Mouse (Mus musculus): ENCODE results near the gene Fam208a. TPM values are rescaled to one million over a fixed set of nuclear protein-coding genes. Genes with fewer than 3 reads are reported as not detected.

The Fam208a gene
- total and polyA plus RNA-seq, 3 experiments, result 4.4 to 11.4 (median 8.2) TPM

DNA sequence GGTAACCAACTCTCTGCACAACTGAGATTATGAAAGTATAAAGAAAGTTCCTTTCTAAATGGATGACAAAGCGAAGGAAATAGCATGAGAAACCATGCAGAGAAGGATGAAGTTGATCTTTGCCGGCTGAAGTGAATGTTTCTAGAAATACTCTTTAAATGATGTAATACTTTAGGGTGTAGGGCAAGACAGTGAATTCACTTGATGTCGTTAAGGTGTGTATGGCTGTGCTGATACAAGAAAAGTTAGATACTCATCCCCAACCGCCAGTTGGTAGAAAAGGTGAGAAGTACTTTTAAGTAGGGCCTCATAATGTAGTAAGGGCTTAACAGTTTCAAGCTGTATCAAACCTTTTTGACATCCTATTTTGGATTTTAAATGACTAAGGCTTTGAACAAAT lies 1.6 kb downstream of the Fam208a start:
- peaks cover 16% of the 10 kb centered on the region for H3K9me3 ChIP-seq (replicated peaks; ENCODE audit: low read length)
- H3K79me2 ChIP-seq (replicated peaks; ENCODE audit: control insufficient read depth, extremely low read depth, insufficient read depth, poor library complexity, severe bottlenecking), result peaks cover 6% of the 10 kb centered on the region
- peaks cover 0 to 9% of the 10 kb centered on the region in 2 experiments; a peak in 2 of 4 replicates for H3K4me1 ChIP-seq (ENCODE audit: control insufficient read depth in 1 of 2, insufficient read depth in 2 of 2)
- TF ChIP-seq ZMIZ1 (IDR thresholded peaks at IDR 0.05; ENCODE audit: low read depth, low read length) (no peak), CHD1 (IDR thresholded peaks at IDR 0.05; ENCODE audit: low read depth, low read length) (peak; percentile 87; the same call in 1 of the 2 replicates)
- peak overlapping the region; percentile 71; the same call in 1 of the 2 replicates for H3K4me2 ChIP-seq (ENCODE audit: insufficient read depth, low read depth, poor library complexity, severe bottlenecking)
- in situ Hi-C loops (cut with MboI; ENCODE audit: low pct_ligation_motif_present, low pct_unique_long_range_greater_than_20kb, low sequenced_read_pairs) (no loop called here), dilution Hi-C loops (cut with MboI; ENCODE audit: extremely low pct_ligation_motif_present, extremely low pct_unique_long_range_greater_than_20kb, low sequenced_read_pairs) (no loop called here)
- H3K27ac ChIP-seq (ENCODE audit: insufficient read depth, low read depth), result no peak overlapping the region
- peaks cover 4 to 28% of the 10 kb centered on the region in 2 experiments for H3K36me3 ChIP-seq (replicated peaks in 1 of 2; ENCODE audit: control insufficient read depth in 1 of 2, insufficient read depth in 1 of 2, low read length in 1 of 2)
- peak overlapping the region; percentile 74; the same call in 1 of the 2 replicates for H3K9ac ChIP-seq (ENCODE audit: insufficient read depth, low read depth)
- DNase-seq (ENCODE audit: extremely low read depth), result no peak
- H3K4me3 ChIP-seq (replicated peaks in 1 of 3; ENCODE audit: low read depth in 2 of 3, low read length in 2 of 3, poor library complexity in 1 of 3), result peak overlapping the region; percentile 36 to 70 (median 47)
- no peaks in the 10 kb centered on the region for H3K27me3 ChIP-seq (replicated peaks)

- H3K79me2 ChIP-seq (replicated peaks; ENCODE audit: control insufficient read depth, extremely low read depth, insufficient read depth, poor library complexity, severe bottlenecking), result peaks cover 6% of the 10 kb centered on the region
- in situ Hi-C loops (cut with MboI; ENCODE audit: low pct_ligation_motif_present, low pct_unique_long_range_greater_than_20kb, low sequenced_read_pairs) (no loop called here), dilution Hi-C loops (cut with MboI; ENCODE audit: extremely low pct_ligation_motif_present, extremely low pct_unique_long_range_greater_than_20kb, low sequenced_read_pairs) (no loop called here)
- DNase-seq (ENCODE audit: extremely low read depth), result no peak
- H3K27ac ChIP-seq (ENCODE audit: insufficient read depth, low read depth), result no peak overlapping the region
- H3K9me3 ChIP-seq (replicated peaks; ENCODE audit: low read length), result peaks cover 15% of the 10 kb centered on the region
- peaks cover 4 to 39% of the 10 kb centered on the region in 2 experiments for H3K36me3 ChIP-seq (replicated peaks in 1 of 2; ENCODE audit: control insufficient read depth in 1 of 2, insufficient read depth in 1 of 2, low read length in 1 of 2)
- TF ChIP-seq ZNF384 (IDR thresholded peaks at IDR 0.05; ENCODE audit: low read depth, low read length) (no peak), ZMIZ1 (IDR thresholded peaks at IDR 0.05; ENCODE audit: low read depth, low read length) (no peak), SIN3A (IDR thresholded peaks at IDR 0.05; ENCODE audit: low read length) (no peak), USF2 (conservative IDR thresholded peaks at IDR 0.05; ENCODE audit: low read depth, low read length) (no peak), POLR2A (IDR thresholded peaks at IDR 0.05; ENCODE audit: low read depth, low read length) (no peak), RCOR1 (conservative IDR thresholded peaks at IDR 0.05; ENCODE audit: low read depth, low read length) (no peak), JUND (conservative IDR thresholded peaks at IDR 0.05; ENCODE audit: low read depth, low read length) (no peak), TBP (conservative IDR thresholded peaks at IDR 0.05; ENCODE audit: low read depth, low read length) (no peak)
- no peaks in the 10 kb centered on the region for H3K27me3 ChIP-seq (replicated peaks)
- no peak overlapping the region for H3K4me3 ChIP-seq (replicated peaks in 1 of 3; ENCODE audit: low read depth in 2 of 3, low read length in 2 of 3, poor library complexity in 1 of 3)
- peaks cover 0 to 18% of the 10 kb centered on the region in 2 experiments; a peak in 2 of 4 replicates for H3K4me1 ChIP-seq (ENCODE audit: control insufficient read depth in 1 of 2, insufficient read depth in 2 of 2)
- no peak overlapping the region for H3K9ac ChIP-seq (ENCODE audit: insufficient read depth, low read depth)
- H3K4me2 ChIP-seq (ENCODE audit: insufficient read depth, low read depth, poor library complexity, severe bottlenecking), result no peak overlapping the region
Observed at GRCm38 (mm10) chr14:27432064-27432463, 3.4 kb downstream of the Fam208a start.

DNA sequence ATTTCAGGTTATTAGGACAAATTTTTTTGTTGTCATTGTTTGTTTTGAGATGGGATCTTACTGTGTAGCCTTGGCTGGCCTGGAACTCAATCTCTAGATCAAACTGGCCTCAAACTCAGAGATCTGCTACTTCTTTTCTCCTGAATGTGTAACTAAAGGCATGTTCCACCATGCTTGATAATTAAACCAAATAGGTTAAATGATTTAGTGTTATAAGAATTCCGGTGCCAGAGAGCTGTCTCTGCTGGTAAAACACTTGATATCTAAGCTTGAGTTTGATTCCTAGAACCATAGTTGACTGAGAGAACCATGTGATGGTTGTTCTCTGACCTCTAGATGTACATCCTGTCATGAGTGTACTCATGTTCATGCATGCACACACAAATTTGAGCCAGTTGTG lies 7.5 kb downstream of the Fam208a start:
- H3K4me2 ChIP-seq (ENCODE audit: insufficient read depth, low read depth, poor library complexity, severe bottlenecking), result no peak overlapping the region
- dilution Hi-C loops (cut with MboI; ENCODE audit: extremely low pct_ligation_motif_present, extremely low pct_unique_long_range_greater_than_20kb, low sequenced_read_pairs), result no loop called here
- H3K4me3 ChIP-seq (replicated peaks in 1 of 3; ENCODE audit: low read depth in 2 of 3, low read length in 2 of 3, poor library complexity in 1 of 3), result no peak overlapping the region
- in situ Hi-C loops (cut with MboI; ENCODE audit: low pct_ligation_motif_present, low pct_unique_long_range_greater_than_20kb, low sequenced_read_pairs), result no loop called here
- H3K27ac ChIP-seq (ENCODE audit: insufficient read depth, low read depth), result no peak overlapping the region
- H3K4me1 ChIP-seq (ENCODE audit: control insufficient read depth in 1 of 2, insufficient read depth in 2 of 2), result peaks cover 0 to 9% of the 10 kb centered on the region in 2 experiments; a peak in 1 of 4 replicates
- DNase-seq (ENCODE audit: extremely low read depth), result no peak
- no peak overlapping the region for H3K9ac ChIP-seq (ENCODE audit: insufficient read depth, low read depth)
- H3K36me3 ChIP-seq (replicated peaks in 1 of 2; ENCODE audit: control insufficient read depth in 1 of 2, insufficient read depth in 1 of 2, low read length in 1 of 2), result peaks cover 4 to 31% of the 10 kb centered on the region in 2 experiments
- TF ChIP-seq MAZ (IDR thresholded peaks at IDR 0.05; ENCODE audit: low read depth, low read length) (no peak), RAD21 (IDR thresholded peaks at IDR 0.05; ENCODE audit: low read depth, low read length) (no peak), CHD2 (IDR thresholded peaks at IDR 0.05; ENCODE audit: low read length) (no peak), CHD1 (IDR thresholded peaks at IDR 0.05; ENCODE audit: low read depth, low read length) (no peak), ETS1 (conservative IDR thresholded peaks at IDR 0.05; ENCODE audit: low read depth, low read length) (no peak), RCOR1 (conservative IDR thresholded peaks at IDR 0.05; ENCODE audit: low read depth, low read length) (no peak), POLR2A (IDR thresholded peaks at IDR 0.05; ENCODE audit: low read depth, low read length) (no peak), ZKSCAN1 (IDR thresholded peaks at IDR 0.05; ENCODE audit: borderline replicate concordance, low read depth, low read length) (no peak), HCFC1 (IDR thresholded peaks at IDR 0.05; ENCODE audit: low read depth, low read length) (no peak), MAFK (IDR thresholded peaks at IDR 0.05; ENCODE audit: insufficient replicate concordance, low read length) (no peak)
- H3K79me2 ChIP-seq (replicated peaks; ENCODE audit: control insufficient read depth, extremely low read depth, insufficient read depth, poor library complexity, severe bottlenecking), result peaks cover 5% of the 10 kb centered on the region; the same call in 1 of the 2 replicates
- no peaks in the 10 kb centered on the region for H3K27me3 ChIP-seq (replicated peaks)
- H3K9me3 ChIP-seq (replicated peaks; ENCODE audit: low read length), result peaks cover 3% of the 10 kb centered on the region

Measured in CH12.LX (cell line).